Mouse (Mus musculus): Measurements from ENCODE around the gene Gsto1. TPM values are rescaled to one million over a fixed set of nuclear protein-coding genes. Genes with fewer than 3 reads are reported as not detected.

Gene Gsto1
- polyA plus RNA-seq, 1 experiment from 2014 or later = 147 TPM

DNA sequence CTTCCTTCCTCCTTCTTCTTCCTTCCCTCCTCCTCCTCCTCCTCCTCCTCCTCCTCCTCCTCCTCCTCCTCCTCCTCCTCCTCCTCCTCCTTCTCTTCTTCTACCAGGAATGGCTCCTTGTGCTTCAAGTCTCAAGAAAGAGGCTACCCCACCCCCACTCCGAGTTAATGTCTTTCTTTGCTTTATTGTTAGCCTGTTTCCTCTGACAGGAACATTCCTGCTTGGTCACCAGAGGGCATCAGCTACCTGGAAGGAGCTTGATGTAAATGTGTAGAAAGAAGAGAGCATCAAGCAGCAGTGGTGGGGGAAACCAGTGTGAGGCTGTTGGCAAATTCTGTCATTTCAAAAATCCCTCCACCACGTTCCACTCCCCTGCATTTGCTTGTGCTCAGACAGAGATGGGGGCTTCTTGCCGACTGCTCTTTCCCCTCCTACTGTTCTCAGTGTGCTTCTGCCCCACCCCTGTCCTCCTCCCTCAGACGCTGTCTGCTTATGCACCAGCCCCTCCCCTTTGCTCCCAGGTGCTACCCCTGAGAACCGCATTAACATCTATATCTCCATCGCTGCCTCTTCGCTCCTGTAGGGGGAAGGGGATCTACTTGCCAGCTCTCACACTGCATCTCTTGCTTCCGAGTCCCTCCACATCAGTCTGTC is 32.5 kb upstream of the Gsto1 start:
- H3K9ac ChIP-seq (replicated peaks; ENCODE audit: low read depth) = no peak overlapping the region
- 14% methylated on average over 8 of the region's 8 CpGs for WGBS
- no peak; the same call in 1 of the 2 replicates for ATAC-seq
- no peaks in the 10 kb centered on the region for H3K27me3 ChIP-seq (replicated peaks; ENCODE audit: insufficient read depth, low read length)
- H3K4me1 ChIP-seq (ENCODE audit: insufficient read depth, low read depth, low read length) = no peaks in the 10 kb centered on the region
- H3K4me3 ChIP-seq (ENCODE audit: low read depth, low read length) = no peak overlapping the region
- no peaks in the 10 kb centered on the region for H3K9me3 ChIP-seq (ENCODE audit: low read length)
- no peak overlapping the region for H3K4me2 ChIP-seq (replicated peaks; ENCODE audit: low read depth, low read length)
- no peak overlapping the region for H3K27ac ChIP-seq (ENCODE audit: low read length)
- DNase-seq (ENCODE audit: low spot score) = peak; percentile 44
- TF ChIP-seq EP300 (IDR thresholded peaks at IDR 0.05) (no peak), CTCF (IDR thresholded peaks at IDR 0.05) (peak; percentile 50)
- no peaks in the 10 kb centered on the region for H3K36me3 ChIP-seq (ENCODE audit: insufficient read depth, low read length)

DNA sequence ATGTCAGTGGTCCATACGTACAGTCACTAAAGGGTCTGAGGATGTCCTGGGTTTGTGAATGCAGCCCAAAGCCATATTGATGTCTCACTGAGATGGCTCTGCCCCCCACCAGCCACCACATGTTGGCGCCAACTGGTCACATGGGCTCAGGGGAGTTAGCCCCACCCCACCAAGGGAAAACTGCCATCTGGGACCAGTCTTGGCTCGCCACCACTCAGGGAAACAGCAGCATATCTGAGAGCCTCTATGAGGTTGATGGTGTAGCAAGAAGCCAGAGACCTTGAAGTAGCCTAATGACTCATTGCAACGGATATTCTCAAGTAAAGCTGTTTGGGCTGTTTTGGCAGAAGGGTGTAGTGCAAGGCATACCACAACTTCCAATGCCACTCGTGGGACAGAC is 30.7 kb upstream of the Gsto1 start:
- H3K27ac ChIP-seq (ENCODE audit: low read length) = no peak overlapping the region
- TF ChIP-seq CTCF (IDR thresholded peaks at IDR 0.05) (no peak), EP300 (IDR thresholded peaks at IDR 0.05) (no peak)
- H3K9me3 ChIP-seq (ENCODE audit: low read length) = no peaks in the 10 kb centered on the region
- no peaks in the 10 kb centered on the region for H3K4me1 ChIP-seq (ENCODE audit: insufficient read depth, low read depth, low read length)
- no peak overlapping the region for H3K4me2 ChIP-seq (replicated peaks; ENCODE audit: low read depth, low read length)
- no peak overlapping the region for H3K4me3 ChIP-seq (ENCODE audit: low read depth, low read length)
- WGBS = 56% methylated on average over 5 of the region's 5 CpGs
- no peak overlapping the region for H3K9ac ChIP-seq (replicated peaks; ENCODE audit: low read depth)
- ATAC-seq (peak; percentile 44), DNase-seq (ENCODE audit: low spot score) (peak; percentile 38)
- H3K36me3 ChIP-seq (ENCODE audit: insufficient read depth, low read length) = no peaks in the 10 kb centered on the region
- no peaks in the 10 kb centered on the region for H3K27me3 ChIP-seq (replicated peaks; ENCODE audit: insufficient read depth, low read length)

DNA sequence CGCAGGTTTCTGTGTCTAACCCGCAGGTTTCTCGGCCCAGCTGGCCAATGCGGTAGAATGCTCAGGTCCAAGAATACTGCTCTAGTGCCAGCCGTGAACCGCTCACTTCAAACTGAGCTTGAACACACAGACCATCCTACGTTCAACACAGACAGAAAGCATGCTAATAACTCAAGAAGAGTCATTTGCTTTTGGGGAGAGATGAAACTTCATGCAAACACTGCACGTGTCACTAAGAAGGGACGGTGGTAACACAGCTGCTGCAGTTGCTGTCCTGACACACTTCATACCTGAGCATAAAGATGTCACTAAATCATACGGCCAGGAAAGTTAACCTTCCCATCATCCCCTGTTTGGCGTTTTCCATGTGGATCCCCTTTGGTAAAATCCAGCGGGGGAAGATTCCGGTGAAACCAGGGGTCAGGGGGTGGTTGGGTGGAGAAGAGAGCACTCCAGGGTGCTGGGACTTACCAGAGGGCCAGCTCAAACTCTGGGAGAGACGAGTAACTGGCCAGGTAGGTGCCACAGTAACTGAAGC is 24.8 kb upstream of the Gsto1 start:
- no peak overlapping the region for H3K4me3 ChIP-seq (ENCODE audit: low read depth, low read length)
- H3K4me1 ChIP-seq (ENCODE audit: insufficient read depth, low read depth, low read length) = no peaks in the 10 kb centered on the region
- TF ChIP-seq CTCF (IDR thresholded peaks at IDR 0.05) (no peak), EP300 (IDR thresholded peaks at IDR 0.05) (no peak)
- DNase-seq (ENCODE audit: low spot score) = no peak
- H3K4me2 ChIP-seq (replicated peaks; ENCODE audit: low read depth, low read length) = no peak overlapping the region
- 81% methylated on average over 14 of the region's 14 CpGs for WGBS
- no peaks in the 10 kb centered on the region for H3K9me3 ChIP-seq (ENCODE audit: low read length)
- H3K36me3 ChIP-seq (ENCODE audit: insufficient read depth, low read length) = no peaks in the 10 kb centered on the region
- no peak overlapping the region for H3K9ac ChIP-seq (replicated peaks; ENCODE audit: low read depth)
- H3K27me3 ChIP-seq (replicated peaks; ENCODE audit: insufficient read depth, low read length) = no peaks in the 10 kb centered on the region
- ATAC-seq = no peak
- H3K27ac ChIP-seq (ENCODE audit: low read length) = no peak overlapping the region

DNA sequence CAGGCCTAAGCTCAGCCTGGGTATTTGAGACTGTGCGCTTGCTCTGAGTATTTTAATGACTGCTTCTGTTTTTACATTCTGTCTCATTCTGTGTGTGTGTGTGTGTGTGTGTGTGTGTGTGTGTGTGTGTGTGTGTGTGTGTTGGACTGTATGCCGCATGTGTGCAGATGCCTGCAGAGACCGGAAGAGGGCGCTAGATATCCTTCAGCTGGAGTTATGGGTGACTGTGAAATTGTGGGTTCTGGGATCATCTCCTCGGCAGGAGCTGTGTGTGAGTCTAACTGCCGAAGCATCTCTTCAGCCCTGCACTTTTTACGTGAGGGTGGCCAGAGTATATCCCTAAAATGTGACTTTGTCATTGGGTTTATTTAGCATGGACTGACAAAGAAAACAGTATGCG is 23.7 kb upstream of the Gsto1 start:
- H3K36me3 ChIP-seq (ENCODE audit: insufficient read depth, low read length) = no peaks in the 10 kb centered on the region
- ATAC-seq = no peak
- H3K9ac ChIP-seq (replicated peaks; ENCODE audit: low read depth) = no peak overlapping the region
- H3K27me3 ChIP-seq (replicated peaks; ENCODE audit: insufficient read depth, low read length) = no peaks in the 10 kb centered on the region
- H3K4me3 ChIP-seq (ENCODE audit: low read depth, low read length) = no peak overlapping the region
- no peaks in the 10 kb centered on the region for H3K9me3 ChIP-seq (ENCODE audit: low read length)
- TF ChIP-seq CTCF (IDR thresholded peaks at IDR 0.05) = no peak
- no peak for DNase-seq (ENCODE audit: low spot score)
- no peaks in the 10 kb centered on the region for H3K4me1 ChIP-seq (ENCODE audit: insufficient read depth, low read depth, low read length)
- H3K4me2 ChIP-seq (replicated peaks; ENCODE audit: low read depth, low read length) = no peak overlapping the region
- H3K27ac ChIP-seq (ENCODE audit: low read length) = no peak overlapping the region
- WGBS = 91% methylated on average over 8 of the region's 8 CpGs

DNA sequence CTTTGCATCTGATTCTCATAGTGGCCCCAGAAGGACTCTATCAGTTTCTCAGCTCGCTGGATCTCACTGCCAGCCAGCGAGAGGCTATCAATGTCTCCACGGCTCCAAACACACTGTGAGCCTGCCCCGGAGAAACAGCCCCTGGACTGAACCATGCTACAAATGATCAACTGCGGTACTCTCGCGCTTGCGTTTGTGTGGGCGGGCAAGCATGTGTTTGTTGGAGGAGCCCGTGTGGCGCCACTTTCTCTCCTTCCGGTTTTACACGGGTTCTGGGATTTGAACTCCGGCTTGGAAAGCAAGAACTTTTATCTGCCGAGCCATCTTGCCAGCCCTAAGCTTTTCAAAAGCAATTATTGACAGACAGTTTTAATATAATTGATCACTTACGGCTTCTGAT is 22.5 kb upstream of the Gsto1 start:
- no peak for DNase-seq (ENCODE audit: low spot score)
- Histone ChIP-seq H3K9me3 (ENCODE audit: low read length) (no peaks in the 10 kb centered on the region), H3K27ac (ENCODE audit: low read length) (no peak overlapping the region), H3K36me3 (ENCODE audit: insufficient read depth, low read length) (no peaks in the 10 kb centered on the region), H3K4me3 (ENCODE audit: low read depth, low read length) (no peak overlapping the region), H3K4me2 (replicated peaks; ENCODE audit: low read depth, low read length) (no peak overlapping the region), H3K4me1 (ENCODE audit: insufficient read depth, low read depth, low read length) (no peaks in the 10 kb centered on the region; the same call in 1 of the 2 replicates), H3K27me3 (replicated peaks; ENCODE audit: insufficient read depth, low read length) (no peaks in the 10 kb centered on the region), H3K9ac (replicated peaks; ENCODE audit: low read depth) (no peak overlapping the region)
- 78% methylated on average over 16 of the region's 16 CpGs for WGBS
- TF ChIP-seq CTCF (IDR thresholded peaks at IDR 0.05) (no peak), EP300 (IDR thresholded peaks at IDR 0.05) (no peak)
- no peak for ATAC-seq

DNA sequence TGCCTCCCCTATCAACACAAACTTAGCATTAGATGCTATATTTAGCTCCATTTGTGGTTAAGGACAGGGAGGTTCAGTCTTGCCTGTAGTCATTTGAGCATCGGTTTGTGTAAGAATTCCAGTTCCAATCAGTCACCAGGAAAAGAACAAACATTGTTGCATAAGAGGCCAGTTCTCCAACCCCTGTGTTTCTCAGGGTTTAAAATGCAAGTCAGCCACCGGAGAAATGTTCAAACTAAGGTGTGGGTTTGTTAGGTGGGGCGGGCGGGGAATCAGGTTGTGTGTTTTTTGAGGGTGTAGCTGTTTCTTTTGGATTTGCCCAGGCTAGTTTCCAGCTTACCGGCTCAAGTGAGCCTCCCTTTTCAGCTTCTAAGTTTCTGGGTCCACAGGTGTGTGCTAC is 20.2 kb upstream of the Gsto1 start:
- Histone ChIP-seq H3K9ac (replicated peaks; ENCODE audit: low read depth) (no peak overlapping the region), H3K4me3 (ENCODE audit: low read depth, low read length) (no peak overlapping the region), H3K9me3 (ENCODE audit: low read length) (no peaks in the 10 kb centered on the region), H3K4me2 (replicated peaks; ENCODE audit: low read depth, low read length) (no peak overlapping the region), H3K27me3 (replicated peaks; ENCODE audit: insufficient read depth, low read length) (no peaks in the 10 kb centered on the region), H3K27ac (ENCODE audit: low read length) (0 out of 2 replicates have a peak overlapping the region, but pooled peaks have one; percentile 40), H3K36me3 (ENCODE audit: insufficient read depth, low read length) (no peaks in the 10 kb centered on the region), H3K4me1 (ENCODE audit: insufficient read depth, low read depth, low read length) (no peaks in the 10 kb centered on the region; the same call in 1 of the 2 replicates)
- DNase-seq (ENCODE audit: low spot score) (peak; percentile 64), ATAC-seq (peak; percentile 29)
- TF ChIP-seq CTCF (IDR thresholded peaks at IDR 0.05) (no peak), EP300 (IDR thresholded peaks at IDR 0.05) (no peak)
- 46% methylated on average over 5 of the region's 5 CpGs for WGBS
